Mouse (Mus musculus) left cerebral cortex, adult 8-10 months (tissue): ENCODE results near the gene Nodal. TPM values are rescaled to one million over a fixed set of nuclear protein-coding genes. Genes with fewer than 3 reads are reported as not detected.

Experiments
- DNase-seq, 2 experiments: peaks; one replicate each; pipeline ENCODE4 v3.0.0; 2022; ENCODE audit warnings: low spot score in 2 of 2
- total RNA-seq, 4 experiments: library from RNA; stranded (reverse); gene quantifications; 2 replicates each; pipeline ENCODE4 v1.2.4; 2022

Nodal gene
- total RNA-seq, 4 experiments from 2014 or later, result 0.21 to 0.30 (median 0.22) TPM

- DNase-seq, result no peak
Measured at GRCm38 (mm10) chr10:61394476-61395136, 23.2 kb upstream of the Nodal start.

- DNase-seq, result no peak
Measured at GRCm38 (mm10) chr10:61398125-61398524, 19.6 kb upstream of the Nodal start.

- no peak for DNase-seq
Measured at GRCm38 (mm10) chr10:61399156-61399734, 18.5 kb upstream of the Nodal start.

- DNase-seq, result no peak
Measured at GRCm38 (mm10) chr10:61400407-61400806, 17.4 kb upstream of the Nodal start.

GRCm38 (mm10) chr10:61402480-61402879 is 15.3 kb upstream of the Nodal start:
- no peak for DNase-seq

- DNase-seq, result no peak
Measured at GRCm38 (mm10) chr10:61402911-61403310, 14.9 kb upstream of the Nodal start.

- no peak for DNase-seq
Measured at GRCm38 (mm10) chr10:61405958-61406357, 11.8 kb upstream of the Nodal start.

GRCm38 (mm10) chr10:61409776-61410175 is 8.0 kb upstream of the Nodal start:
- DNase-seq, result no peak

GRCm38 (mm10) chr10:61410193-61410592 is 7.6 kb upstream of the Nodal start:
- no peak for DNase-seq

- DNase-seq, result no peak
Measured at GRCm38 (mm10) chr10:61412910-61413625, 4.7 kb upstream of the Nodal start.

- no peak for DNase-seq
Measured at GRCm38 (mm10) chr10:61415240-61415639, 2.5 kb upstream of the Nodal start.

- no peak for DNase-seq
Measured at GRCm38 (mm10) chr10:61415890-61416289, 1.9 kb upstream of the Nodal start.

- no peak for DNase-seq
Measured at GRCm38 (mm10) chr10:61416561-61416960, 1.2 kb upstream of the Nodal start.

GRCm38 (mm10) chr10:61417046-61417445 is 726 bp upstream of the Nodal start:
- no peak for DNase-seq

GRCm38 (mm10) chr10:61418131-61418900 is 544 bp downstream of the Nodal start:
- no peak for DNase-seq

- no peak for DNase-seq
Measured at GRCm38 (mm10) chr10:61419146-61419545, 1.4 kb downstream of the Nodal start.

GRCm38 (mm10) chr10:61420011-61420410 is 2.2 kb downstream of the Nodal start:
- no peak for DNase-seq

GRCm38 (mm10) chr10:61422861-61423260 is 5.1 kb downstream of the Nodal start:
- DNase-seq, result no peak

- DNase-seq, result no peak
Measured at GRCm38 (mm10) chr10:61423289-61423688, 5.5 kb downstream of the Nodal start.

GRCm38 (mm10) chr10:61424500-61424899 is 6.7 kb downstream of the Nodal start:
- DNase-seq, result no peak

GRCm38 (mm10) chr10:61425047-61425446 is 7.3 kb downstream of the Nodal start:
- no peak for DNase-seq

GRCm38 (mm10) chr10:61426251-61426757 is 8.5 kb downstream of the Nodal start:
- DNase-seq, result no peak
